Mouse (Mus musculus) urinary bladder, postnatal 36 days (tissue): ENCODE results near the gene Mnt.

Experiments used
- DNase-seq, 2 experiments: peaks; one replicate each; pipeline ENCODE4 v3.0.0; 2022; ENCODE audit warnings: low spot score in 2 of 2, mixed read lengths in 1 of 2

Gene Mnt

DNA sequence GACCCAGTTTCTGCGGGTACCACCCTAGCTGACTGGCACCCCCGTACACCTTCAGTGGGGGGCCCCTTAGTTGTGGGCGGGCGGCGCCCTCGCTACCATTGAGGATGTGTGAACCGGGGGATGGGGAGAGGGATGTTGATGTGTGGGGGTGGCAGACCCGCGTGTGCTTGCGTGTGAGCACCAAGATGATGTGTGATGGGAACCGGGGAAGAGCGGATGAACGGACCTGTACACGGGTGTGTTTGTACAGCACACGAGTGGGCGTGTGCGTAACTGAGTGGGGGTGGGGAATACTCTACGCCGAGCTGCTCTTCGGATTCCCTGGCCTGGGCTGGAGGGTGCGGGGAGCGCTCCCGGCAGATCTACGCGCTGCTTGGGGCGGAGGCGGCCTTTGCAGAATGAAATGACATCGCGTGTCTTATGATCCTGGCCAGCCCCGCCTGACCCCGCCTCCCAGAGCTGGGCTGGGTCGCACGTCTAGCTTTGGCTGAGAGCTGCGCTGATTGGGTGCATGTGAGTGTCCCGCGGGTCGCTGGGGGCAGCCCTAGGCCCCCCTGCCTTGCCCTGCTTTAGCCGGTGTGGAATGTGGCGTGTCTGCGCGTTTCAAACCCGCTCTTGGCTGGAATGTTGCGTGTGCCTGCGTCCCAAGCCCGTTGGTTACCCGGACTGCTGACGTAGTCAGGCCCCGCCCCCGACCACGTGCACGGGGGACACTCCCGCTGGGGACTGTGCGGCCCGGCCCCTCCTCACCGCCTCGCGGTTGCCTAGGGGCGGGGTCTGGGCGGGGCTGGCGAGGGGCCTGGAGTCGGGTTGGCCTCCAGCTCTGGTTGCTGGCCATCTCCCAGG, 1.1 kb downstream of the Mnt start:
- DNase-seq = peak; percentile 99

DNA sequence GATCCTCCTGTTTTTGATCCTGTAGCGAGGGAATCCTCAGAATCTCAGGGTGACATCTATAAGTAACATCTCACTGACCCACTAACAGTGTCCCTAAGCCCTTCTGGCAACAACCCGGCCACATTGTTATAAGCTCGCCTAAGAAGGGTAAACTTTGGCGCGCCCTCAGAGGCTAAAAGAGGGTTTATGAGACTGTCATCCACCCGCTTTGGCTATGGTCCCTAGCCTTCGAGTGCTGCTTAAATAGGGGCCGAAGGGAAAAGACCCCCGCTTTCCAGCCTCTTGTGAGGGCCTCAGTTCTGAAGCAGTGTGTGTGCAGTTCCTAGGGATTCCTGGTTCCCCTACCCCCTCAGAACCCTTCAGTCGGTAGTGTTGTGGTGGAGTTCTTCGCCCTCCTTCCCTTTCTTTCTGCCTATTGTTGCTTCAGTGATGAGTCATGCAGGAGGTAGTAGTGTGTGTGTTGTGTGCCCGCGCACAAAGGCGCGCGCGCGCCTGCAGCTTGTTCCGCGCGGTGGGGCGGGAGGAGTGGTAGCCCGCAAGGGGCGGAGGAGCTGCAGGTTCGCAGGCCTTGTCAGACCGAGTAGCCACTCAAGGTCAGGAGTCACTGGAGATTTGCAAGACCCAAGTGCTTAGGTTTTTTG, 1.9 kb downstream of the Mnt start:
- peak; percentile 46 to 65 for DNase-seq

DNA sequence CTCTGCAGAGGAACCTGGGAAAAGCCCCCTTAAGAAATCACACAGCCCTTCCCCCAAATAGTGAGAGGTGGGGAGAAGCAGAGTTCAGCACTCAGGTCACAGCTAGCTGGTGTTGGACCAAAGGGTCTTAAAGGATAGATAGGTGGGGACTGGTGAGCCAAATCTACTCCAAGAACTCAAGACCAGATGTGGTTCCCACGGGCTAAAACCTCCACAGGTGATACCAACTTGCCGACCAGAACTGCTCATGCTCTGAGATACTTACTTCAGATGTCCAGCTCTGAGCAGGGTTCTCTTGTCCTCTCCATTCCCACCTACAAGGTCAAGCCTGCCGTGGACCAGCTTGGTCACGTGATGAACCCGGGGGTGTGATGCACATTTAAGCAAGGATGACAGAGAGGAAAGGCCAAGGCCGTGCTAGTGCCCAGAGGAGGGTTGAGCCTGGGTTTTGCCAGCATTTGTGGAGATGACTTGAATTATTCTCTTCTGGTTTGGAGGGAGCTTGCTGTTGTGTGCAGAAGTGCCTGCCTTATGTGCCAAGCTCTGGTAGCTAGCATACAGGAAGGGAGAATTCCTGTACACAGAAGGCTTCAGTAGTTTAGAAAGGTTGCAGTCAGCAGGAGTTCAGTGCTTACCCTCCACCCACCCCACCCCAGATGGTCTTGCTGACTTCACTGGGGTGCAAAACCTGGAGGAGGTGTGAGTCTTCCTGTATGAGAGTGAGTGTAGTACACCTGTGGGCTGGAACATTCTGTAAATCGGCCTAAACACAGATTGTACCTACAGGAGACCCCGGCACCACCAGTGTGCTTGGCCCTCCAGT, 3.0 kb downstream of the Mnt start:
- DNase-seq = no peak

DNA sequence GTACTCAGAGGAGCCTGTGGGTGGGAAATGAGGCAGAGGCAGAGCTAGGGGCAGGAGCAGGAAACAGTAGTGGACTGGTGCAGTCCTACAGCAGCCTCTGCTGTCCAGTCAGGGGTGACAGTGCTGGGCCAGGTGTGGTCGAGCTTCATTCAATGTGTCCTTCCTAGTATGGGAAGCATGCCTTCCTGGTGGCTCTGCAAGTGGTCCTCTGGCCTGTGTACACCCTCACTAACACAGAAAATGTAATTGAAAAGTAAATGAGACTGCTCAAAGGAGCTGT, 3.6 kb downstream of the Mnt start:
- no peak for DNase-seq

DNA sequence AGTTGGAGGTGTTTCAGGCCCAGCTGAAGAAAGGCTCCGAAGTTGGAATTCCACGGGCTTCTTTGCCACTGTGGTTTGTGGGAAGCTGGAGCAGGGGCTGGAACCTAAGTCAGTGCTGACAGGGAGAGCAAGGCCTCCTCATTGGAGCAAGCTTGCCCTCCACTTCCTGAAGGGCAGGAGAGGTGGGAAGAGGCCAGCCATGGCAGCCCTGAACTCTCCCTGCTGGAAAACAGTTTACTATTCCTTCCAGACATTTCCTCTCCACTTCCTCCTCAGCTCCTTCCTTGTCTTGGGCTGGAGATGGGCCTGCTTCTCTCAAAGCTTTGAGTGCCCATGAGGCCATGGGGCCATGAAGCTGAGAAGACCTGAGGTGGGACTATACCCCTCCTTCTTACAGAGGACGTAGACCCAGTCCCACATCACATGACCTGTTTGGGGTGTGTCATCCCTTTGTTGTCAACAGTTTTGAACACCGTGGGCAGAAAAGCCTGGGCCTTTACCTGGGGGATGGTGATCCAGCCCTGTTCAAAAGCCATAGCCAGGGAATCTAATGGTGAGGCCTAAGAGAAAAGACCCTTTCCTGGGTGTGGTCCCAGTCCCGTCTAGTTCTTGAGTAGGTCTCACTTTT, 4.0 kb downstream of the Mnt start:
- no peak for DNase-seq

DNA sequence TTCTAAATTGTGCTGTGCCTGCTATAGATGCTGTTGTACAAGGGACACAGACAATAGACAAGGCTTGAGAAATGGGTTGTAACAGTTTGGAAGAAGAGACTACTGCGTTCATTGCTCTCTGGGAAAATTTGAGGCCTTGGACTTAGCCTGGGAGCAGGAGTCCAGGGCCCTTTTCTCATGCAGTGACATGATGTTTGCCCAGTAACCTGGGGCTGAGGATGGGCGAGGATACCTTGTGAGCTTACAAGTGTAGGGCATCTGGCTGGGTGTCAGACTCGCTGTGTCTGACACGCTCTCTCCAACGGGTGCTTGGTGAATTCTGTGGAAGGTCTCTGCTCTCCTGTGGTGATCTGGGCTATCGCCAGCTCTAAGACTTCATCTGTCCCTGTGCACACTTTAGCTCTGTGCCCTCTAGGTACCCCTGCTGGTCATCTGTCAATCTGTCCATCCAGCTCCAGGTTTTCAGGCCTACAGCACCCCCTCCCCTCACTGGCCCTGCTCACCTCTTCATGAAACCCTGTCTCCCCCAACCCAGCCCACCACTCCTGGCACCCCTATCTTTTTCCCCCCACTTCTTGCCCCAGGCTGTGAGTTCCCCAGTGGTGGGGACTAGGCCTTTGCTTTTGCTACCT, 5.0 kb downstream of the Mnt start:
- DNase-seq = no peak

DNA sequence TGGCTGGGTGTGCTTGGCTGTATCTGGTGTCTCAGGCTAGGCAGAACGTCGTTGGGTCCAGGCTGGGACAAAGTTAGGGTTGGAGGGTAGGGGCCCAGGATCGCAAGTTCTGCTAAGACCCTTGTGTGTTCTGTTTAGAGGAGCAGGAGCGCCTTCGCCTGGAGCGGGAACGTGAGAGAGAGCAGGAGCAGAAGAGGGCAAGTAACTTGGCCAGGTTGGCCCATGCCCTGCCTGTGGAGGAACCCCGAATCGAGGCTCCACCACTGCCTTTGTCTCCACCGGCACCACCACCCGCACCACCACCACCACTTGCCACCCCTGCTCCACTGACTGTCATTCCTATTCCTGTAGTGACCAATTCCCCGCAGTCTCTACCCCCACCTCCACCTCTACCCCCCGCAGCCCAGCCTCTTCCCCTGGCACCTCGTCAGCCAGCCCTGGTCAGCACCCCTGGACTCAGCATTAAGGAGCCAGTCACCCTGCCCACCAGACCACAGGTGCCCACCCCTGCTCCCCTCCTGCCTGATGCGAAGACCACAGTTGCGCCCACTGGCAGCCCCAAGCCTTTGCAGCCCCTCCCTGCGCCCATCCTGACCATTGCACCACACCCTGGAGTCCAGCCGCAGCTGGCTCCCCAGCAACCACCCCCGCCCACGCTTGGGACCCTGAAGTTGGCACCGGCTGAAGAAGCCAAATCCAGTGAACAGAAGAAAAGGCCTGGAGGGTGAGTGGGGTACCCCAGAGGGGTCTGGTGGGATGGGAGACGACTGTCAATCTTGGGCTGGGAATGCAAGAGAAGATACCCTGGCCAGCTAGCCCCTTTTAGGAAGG, 5.7 kb downstream of the Mnt start:
- no peak for DNase-seq

DNA sequence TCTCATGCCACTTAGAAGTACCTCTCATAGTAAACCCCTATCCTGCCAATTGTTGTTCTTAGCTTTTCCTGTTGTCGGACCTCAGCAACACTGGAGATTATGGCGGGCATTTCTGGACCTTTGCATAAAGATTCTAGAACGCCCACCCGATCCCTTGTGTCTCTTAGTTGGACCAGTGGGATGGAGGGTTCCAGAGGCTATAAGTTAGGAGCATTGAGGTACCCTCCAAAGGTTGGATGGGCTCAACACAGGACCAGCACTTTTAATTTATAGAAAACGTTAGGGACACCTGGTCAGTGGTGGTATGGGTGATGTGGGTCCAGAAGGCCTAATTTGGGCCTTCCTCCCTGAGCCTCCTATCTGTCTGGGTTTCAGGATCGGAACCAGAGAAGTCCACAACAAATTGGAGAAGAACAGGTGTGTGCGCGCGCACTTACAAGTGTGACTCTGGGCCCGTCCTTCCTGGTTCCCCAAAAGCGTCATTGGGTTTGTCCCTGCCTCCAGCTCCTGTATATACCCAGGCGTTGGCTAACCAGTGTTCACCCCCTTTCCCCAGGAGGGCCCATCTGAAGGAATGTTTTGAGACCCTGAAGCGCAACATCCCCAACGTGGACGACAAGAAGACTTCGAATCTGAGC, 6.5 kb downstream of the Mnt start:
- DNase-seq = no peak

DNA sequence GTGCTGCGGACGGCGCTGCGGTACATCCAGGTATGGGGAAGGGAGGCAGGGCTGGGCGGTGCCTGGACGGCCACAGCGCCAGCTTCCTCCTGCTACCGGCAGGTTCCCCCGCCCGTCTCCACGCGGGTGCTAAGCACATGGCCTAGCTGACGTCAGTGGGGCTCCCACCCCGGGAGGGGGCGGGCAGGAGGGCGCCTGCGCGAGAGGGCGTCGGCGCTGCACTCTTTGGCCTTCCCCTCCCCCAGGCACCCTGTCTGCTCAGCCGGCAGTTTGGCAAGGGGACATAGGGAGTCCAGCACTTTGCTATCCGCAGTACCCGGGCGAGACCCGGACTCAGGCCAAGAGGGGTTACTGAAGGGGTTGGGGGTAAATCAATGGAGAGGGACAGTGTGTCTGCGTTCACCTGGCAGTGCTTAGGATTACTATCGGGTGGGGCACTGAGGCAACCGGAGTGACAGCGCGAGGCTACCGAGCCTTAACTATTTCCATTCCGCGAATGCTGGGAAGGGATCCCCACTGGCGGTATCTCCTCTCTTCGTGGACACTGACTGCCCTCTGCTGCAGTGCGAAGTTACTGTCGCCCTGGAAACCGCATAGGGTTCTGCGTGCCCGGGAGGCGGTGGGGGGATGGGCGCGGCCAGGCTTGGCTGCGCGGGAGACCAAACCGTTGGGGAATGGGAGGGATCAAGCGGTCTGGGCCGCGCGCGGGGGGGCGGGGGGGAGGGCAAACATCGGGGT, 7.1 kb downstream of the Mnt start:
- DNase-seq = peak; percentile 94

DNA sequence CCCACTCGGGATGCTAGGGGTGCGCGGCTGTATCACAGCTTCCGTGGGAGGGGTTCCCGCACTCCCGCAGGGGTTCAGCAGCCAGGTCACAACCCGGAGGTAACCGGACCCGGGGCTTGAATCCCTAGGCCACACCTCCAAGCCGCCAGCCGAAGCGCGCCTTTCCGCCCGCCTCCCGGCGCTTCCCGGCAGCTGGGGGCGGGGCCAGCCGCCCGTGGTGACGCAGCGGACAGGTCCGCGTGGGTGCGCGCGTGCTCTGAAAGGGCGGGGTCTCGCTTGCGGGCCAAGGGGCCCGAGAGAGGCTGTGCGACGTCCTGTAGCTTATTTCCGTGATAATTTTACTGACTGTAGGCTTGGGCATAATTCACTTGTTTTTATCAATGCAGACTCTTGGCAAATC, 7.7 kb downstream of the Mnt start:
- peak; percentile 91 to 94 for DNase-seq

DNA sequence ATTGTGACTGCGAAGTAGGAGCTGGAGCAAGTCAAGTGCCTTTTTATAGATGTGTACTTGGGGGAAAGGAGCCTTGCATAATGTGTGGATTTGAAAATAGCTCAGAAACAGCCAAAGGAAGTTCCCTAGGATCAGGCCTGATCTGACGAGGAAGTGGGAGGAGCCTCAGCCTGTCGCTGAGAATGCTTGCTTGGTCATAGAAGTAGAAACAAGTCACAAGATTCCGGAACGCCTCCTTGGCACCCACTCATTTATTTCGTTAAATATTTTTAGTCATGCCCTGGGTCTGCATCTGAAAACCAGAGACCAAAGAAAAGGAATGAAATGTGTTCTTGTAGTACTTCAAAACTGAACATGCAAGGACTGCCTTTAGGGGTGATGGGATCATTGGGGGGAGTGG, 8.3 kb downstream of the Mnt start:
- peak in 1 of 2 experiments; percentile 64 for DNase-seq

DNA sequence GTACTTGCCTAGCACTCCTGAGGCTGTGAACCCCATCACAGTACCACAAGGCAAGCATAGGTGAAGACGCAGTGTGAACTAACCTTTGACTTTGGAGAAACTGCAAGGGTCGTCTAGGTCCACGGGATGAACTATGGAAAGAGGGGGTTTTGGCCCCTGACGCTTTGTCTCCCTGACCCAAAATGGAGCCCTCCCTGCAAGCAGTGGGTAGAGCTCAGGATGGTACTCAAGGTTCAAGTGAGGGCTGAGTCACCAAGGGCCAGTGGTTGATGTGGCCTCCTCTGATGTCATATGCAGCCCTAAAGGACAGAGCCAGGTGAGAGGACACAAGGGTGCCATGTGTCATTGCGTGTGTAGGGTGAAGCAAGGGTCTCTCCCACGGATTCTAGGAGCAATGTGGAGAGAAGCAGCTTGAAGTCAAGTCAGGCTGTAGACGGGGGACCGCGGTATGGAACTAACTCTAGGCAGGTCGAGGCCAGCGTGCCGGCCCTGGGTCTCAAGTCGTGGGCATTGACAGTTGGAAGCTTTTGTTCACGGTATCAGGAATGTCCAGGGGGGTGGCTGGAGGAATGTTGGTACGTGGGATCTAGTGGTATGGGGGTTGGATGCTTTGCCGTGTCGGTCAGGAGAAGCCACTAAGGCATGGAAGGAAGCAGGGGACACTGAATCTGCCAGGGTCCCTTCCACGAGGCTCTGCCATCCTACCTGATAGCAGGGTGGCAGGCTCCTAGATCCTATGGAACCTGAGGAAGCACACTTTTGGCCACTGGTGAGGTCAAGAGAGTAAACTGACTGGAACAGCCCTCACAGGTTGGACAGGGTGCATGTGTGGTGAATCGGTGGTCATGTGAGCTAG, 9.4 kb downstream of the Mnt start:
- DNase-seq = no peak

DNA sequence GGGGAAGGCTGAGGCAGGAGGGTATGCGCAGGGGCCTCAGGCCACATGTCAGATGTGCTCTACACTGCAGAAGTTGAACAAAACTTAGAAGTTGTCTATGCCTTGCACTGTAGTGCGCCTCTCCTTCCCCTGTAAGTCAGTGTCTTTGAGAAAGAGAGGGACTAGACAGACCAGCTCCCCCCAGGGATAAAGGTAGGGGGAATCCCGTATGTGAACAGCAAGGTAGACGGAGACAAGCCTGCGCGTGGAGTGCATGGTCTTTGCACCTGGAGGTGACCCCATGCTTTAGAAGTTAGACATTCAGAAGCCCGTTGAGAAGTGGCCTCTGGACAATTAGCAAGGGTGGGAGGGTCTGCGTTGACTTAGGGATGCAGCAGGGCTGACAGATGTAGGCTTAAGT, 10.0 kb downstream of the Mnt start:
- no peak for DNase-seq

DNA sequence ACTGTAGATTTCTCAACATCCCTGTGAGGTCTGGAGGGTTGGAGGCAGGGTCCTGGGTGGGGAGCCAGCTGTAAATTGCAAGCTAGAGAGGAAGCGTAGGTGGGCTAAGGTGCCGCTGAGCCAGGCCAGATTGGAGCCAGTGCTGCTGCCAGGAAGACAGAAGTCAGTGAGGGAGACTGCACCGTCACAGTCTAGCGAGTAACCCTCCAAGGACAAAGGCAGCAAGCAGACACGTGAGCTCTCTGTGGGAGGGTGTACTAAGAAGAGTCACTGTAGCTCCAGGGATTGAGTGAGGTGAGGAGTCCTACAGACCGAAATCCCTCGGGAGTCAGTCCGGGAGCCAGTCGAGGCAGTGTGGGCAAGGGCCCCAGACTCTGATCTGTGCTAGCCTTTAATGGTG, 10.6 kb downstream of the Mnt start:
- DNase-seq = no peak

DNA sequence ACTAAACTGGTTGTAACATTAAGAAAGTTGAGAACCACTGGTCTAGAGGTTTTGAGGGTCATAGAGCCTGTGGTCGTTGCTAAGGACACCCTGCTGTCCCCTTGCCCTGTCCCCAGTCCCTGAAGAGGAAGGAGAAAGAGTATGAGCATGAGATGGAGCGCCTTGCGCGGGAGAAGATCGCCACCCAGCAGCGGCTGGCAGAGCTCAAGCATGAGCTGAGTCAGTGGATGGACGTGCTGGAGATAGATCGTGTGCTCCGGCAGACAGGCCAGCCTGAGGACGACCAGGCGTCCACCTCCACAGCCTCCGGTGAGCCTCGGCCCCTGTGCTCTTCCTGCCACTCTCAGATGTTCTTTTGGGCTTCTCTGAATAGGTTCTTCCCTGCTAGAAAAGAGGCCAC, 11.3 kb downstream of the Mnt start:
- DNase-seq = no peak

DNA sequence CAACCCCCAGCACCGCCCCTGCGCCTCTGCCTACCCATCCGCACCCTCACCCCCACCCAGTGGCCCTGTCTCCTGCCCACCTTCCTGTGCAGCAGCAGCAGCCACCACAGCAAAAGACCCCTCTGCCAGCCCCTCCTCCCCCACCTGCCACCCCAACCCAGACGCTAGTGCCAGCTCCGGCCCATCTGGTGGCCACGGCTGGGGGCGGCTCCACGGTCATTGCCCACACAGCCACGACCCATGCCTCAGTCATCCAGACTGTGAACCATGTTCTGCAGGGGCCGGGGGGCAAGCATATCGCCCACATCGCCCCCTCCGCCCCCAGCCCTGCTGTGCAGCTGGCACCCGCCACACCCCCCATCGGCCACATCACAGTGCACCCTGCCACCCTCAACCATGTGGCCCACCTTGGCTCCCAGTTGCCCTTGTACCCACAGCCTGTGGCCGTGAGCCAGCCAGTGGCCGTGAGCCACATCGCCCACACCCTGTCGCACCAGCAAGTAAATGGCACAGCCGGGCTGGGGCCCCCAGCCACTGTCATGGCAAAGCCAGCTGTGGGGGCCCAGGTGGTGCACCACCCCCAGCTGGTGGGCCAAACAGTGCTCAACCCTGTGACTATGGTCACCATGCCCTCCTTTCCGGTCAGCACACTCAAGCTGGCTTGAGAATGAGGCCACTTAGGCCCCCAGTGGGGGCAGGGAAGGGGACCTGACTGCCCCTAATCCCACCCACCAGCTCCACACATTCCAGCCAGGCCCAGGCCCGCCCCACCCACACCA, 12.1 kb downstream of the Mnt start:
- DNase-seq = no peak

DNA sequence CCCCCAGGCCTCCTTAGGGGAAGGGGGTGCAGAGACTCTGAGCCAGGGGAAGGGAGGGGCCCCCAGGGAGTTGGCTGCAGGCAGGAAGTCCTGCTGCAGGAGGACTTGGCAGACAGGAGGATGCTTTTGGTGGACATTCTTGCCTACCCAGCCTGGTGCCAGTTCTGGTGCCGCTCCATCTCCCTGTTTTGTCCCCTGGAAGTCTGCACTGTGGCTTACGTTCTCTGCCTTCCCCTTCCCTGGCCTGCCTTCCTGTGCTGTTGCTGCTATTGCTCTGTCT, 12.7 kb downstream of the Mnt start:
- DNase-seq = no peak

DNA sequence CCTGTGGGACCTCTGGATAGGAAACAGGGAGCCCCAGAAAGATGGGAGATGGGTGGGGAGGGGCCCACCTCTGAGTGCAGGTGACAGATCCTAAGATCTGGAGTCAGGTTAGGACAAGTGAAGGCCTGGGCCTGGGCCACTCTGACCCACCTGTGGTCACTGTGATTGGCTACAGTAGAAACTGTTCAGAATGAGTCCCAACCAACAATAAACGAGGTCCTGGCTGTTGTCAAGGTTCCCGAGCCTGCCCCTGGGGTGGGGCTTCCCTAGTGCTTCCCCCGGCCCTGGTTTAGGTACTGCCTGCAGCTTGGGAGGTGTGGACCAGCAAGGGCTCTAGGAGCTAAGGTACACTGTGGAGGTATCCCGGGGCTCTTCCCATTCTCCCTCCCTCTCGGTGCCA, 13.0 kb downstream of the Mnt start:
- no peak for DNase-seq
